Mouse (Mus musculus): ENCODE results near the gene Wdr89.

- TF ChIP-seq CTCF (IDR thresholded peaks at IDR 0.05; ENCODE audit: low read depth) (no peak), EP300 (IDR thresholded peaks at IDR 0.05; ENCODE audit: low read depth) (no peak)
These were observed 41.4 kb upstream of the Wdr89 start for GRCm38 (mm10) chr12:75710596-75711376.
